Mouse (Mus musculus) spleen, postnatal 36 days (tissue): ENCODE measurements at regions not wholly inside any gene's neighbourhood (a gene's known extent, or its start where the extent isn't known, plus 50 kb on each side); places are given as distances from the start of the nearest gene placed in this dataset.

Experiments used
- DNase-seq, 2 experiments: peaks; one replicate each; pipeline ENCODE4 v3.0.0; 2022; ENCODE audit warnings: low spot score in 2 of 2, mixed read lengths in 1 of 2

GRCm38 (mm10) chr1:137865030-137865429, 310.5 kb downstream of the Ptprc start:
- no peak for DNase-seq

GRCm38 (mm10) chr1:137863506-137863905, 312.0 kb downstream of the Ptprc start:
- DNase-seq, result no peak

GRCm38 (mm10) chr1:137852262-137852661, 323.2 kb downstream of the Ptprc start:
- DNase-seq, result no peak

- DNase-seq, result no peak
Measured at GRCm38 (mm10) chr1:137847311-137847923, 328.1 kb downstream of the Ptprc start.

GRCm38 (mm10) chr1:137846857-137847256, 328.7 kb downstream of the Ptprc start:
- DNase-seq, result no peak

- no peak for DNase-seq
Measured at GRCm38 (mm10) chr1:137840531-137840930, 335.0 kb downstream of the Ptprc start.

- no peak for DNase-seq
Measured at GRCm38 (mm10) chr1:137839703-137840102, 335.8 kb downstream of the Ptprc start.

GRCm38 (mm10) chr1:137839263-137839662, 336.2 kb downstream of the Ptprc start:
- DNase-seq, result no peak

GRCm38 (mm10) chr1:137838357-137838756, 337.2 kb downstream of the Ptprc start:
- no peak for DNase-seq

- no peak for DNase-seq
Measured at GRCm38 (mm10) chr1:137833535-137833934, 342.0 kb downstream of the Ptprc start.

- DNase-seq, result no peak
Measured at GRCm38 (mm10) chr1:137831284-137831683, 344.2 kb downstream of the Ptprc start.

GRCm38 (mm10) chr1:137827379-137827778, 348.1 kb downstream of the Ptprc start:
- DNase-seq, result no peak

GRCm38 (mm10) chr1:137815401-137815888, 360.1 kb downstream of the Ptprc start:
- DNase-seq, result no peak

GRCm38 (mm10) chr1:137814556-137814955, 361.0 kb downstream of the Ptprc start:
- no peak for DNase-seq

GRCm38 (mm10) chr1:137813716-137814115, 361.8 kb downstream of the Ptprc start:
- no peak for DNase-seq

GRCm38 (mm10) chr1:137811981-137812380, 363.5 kb downstream of the Ptprc start:
- DNase-seq, result no peak

GRCm38 (mm10) chr1:137806742-137807141, 368.8 kb downstream of the Ptprc start:
- peak; percentile 29 to 50 for DNase-seq

- DNase-seq, result no peak
Measured at GRCm38 (mm10) chr1:137806252-137806651, 369.3 kb downstream of the Ptprc start.

GRCm38 (mm10) chr1:137802119-137802518, 373.4 kb downstream of the Ptprc start:
- DNase-seq, result no peak

GRCm38 (mm10) chr1:137800752-137801151, 374.8 kb downstream of the Ptprc start:
- no peak for DNase-seq

GRCm38 (mm10) chr1:137788789-137789188, 386.7 kb downstream of the Ptprc start:
- DNase-seq, result no peak

GRCm38 (mm10) chr1:137786653-137787052, 388.9 kb downstream of the Ptprc start:
- no peak for DNase-seq

GRCm38 (mm10) chr1:137774586-137774985, 400.9 kb downstream of the Ptprc start:
- no peak for DNase-seq

- no peak for DNase-seq
Measured at GRCm38 (mm10) chr1:137760797-137761196, 414.7 kb downstream of the Ptprc start.
